Mouse (Mus musculus) bone marrow macrophage, adult 2 months (primary cell): ENCODE results near the gene Cttnbp2.

ENCODE experiments used
- CTCF ChIP-seq: IDR thresholded peaks from 2 replicates; pipeline ENCODE4 v1.5.1; 2012; ENCODE audit warnings: low read depth, mild to moderate bottlenecking, low read length, moderate library complexity
- POLR2A ChIP-seq: IDR thresholded peaks from 2 replicates; pipeline ENCODE4 v1.6.1; 2012; ENCODE audit warnings: mild to moderate bottlenecking, low read depth, low read length, borderline replicate concordance

DNA sequence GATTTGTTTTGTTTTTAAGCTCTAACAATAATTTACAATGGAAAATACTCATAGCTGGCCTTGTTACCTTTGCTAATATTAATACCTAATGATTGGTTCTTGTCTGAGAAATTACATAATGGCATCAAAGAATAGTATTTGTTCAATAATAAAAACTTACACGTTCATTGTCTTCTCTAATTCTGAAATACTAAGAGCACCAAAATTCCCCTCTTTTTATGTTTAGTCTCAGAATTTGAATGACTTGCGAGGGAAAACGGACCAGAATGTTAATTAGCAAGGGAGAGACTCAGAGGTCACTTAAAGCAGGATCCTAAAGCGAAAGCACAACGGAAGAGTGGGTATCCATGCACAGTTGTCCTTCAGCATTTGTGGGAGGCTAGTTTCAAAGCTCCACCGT is 91.5 kb downstream of the Cttnbp2 start:
- TF ChIP-seq CTCF (no peak), POLR2A (no peak)
